Mouse (Mus musculus): ENCODE measurements around the gene Gpr160. TPM values are rescaled to one million over a fixed set of nuclear protein-coding genes. Genes with fewer than 3 reads are reported as not detected.

Gene Gpr160
- total and polyA plus RNA-seq, 3 experiments = 0.17 TPM; not detected in 2

GRCm38 (mm10) chr3:30864640-30865039, 8.9 kb downstream of the Gpr160 start:
- Histone ChIP-seq H3K9ac (ENCODE audit: control insufficient read depth, low read depth, low read length, poor library complexity, severe bottlenecking) (no peak overlapping the region), H3K4me1 (ENCODE audit: control insufficient read depth in 1 of 2, insufficient read depth in 2 of 2, low read length in 2 of 2) (0 out of 4 replicates have a peak, but pooled peaks cover 0 to 5% of the 10 kb centered on the region in 2 experiments), H3K27ac (ENCODE audit: control insufficient read depth, low read depth, low read length) (no peak overlapping the region), H3K36me3 (ENCODE audit: control insufficient read depth in 1 of 2, insufficient read depth in 2 of 2, low read length in 2 of 2) (no peaks in the 10 kb centered on the region), H3K4me3 (ENCODE audit: control insufficient read depth in 1 of 2, insufficient read depth in 1 of 2, low read depth in 2 of 2, low read length in 2 of 2) (no peak overlapping the region), H3K9me3 (replicated peaks; ENCODE audit: insufficient read depth, low read length) (no peaks in the 10 kb centered on the region), H3K27me3 (ENCODE audit: control insufficient read depth in 1 of 2, insufficient read depth in 2 of 2, low read length in 2 of 2) (no peaks in the 10 kb centered on the region), H3K79me2 (ENCODE audit: control insufficient read depth, insufficient read depth, low read length, poor library complexity) (no peaks in the 10 kb centered on the region)
- peak; percentile 54 for DNase-seq (ENCODE audit: low read depth, low spot score)
- TF ChIP-seq MAFK (IDR thresholded peaks at IDR 0.05; ENCODE audit: borderline replicate concordance, low read depth, low read length) (peak; percentile 46; the same call in 1 of the 2 replicates), MXI1 (IDR thresholded peaks at IDR 0.05; ENCODE audit: low read depth, low read length) (no peak), ZNF384 (IDR thresholded peaks at IDR 0.05; ENCODE audit: low read depth, low read length) (no peak)

- Histone ChIP-seq H3K79me2 (ENCODE audit: control insufficient read depth, insufficient read depth, low read length, poor library complexity) (no peaks in the 10 kb centered on the region), H3K4me1 (ENCODE audit: control insufficient read depth in 1 of 2, insufficient read depth in 2 of 2, low read length in 2 of 2) (no peaks in the 10 kb centered on the region), H3K27me3 (ENCODE audit: control insufficient read depth in 1 of 2, insufficient read depth in 2 of 2, low read length in 2 of 2) (no peaks in the 10 kb centered on the region), H3K27ac (ENCODE audit: control insufficient read depth, low read depth, low read length) (no peak overlapping the region), H3K9ac (ENCODE audit: control insufficient read depth, low read depth, low read length, poor library complexity, severe bottlenecking) (no peak overlapping the region), H3K36me3 (ENCODE audit: control insufficient read depth in 1 of 2, insufficient read depth in 2 of 2, low read length in 2 of 2) (no peaks in the 10 kb centered on the region), H3K4me3 (ENCODE audit: control insufficient read depth in 1 of 2, insufficient read depth in 1 of 2, low read depth in 2 of 2, low read length in 2 of 2) (no peak overlapping the region), H3K9me3 (replicated peaks; ENCODE audit: insufficient read depth, low read length) (no peaks in the 10 kb centered on the region)
- DNase-seq (ENCODE audit: low read depth, low spot score) = no peak
- TF ChIP-seq RAD21 (IDR thresholded peaks at IDR 0.05; ENCODE audit: low read depth, low read length) = no peak
- TF ChIP-seq CTCF (IDR thresholded peaks at IDR 0.05 in 2 of 3, conservative IDR thresholded peaks at IDR 0.05 in 1 of 3; ENCODE audit: control insufficient read depth in 1 of 3, insufficient read depth in 1 of 3, low read depth in 2 of 3, low read length in 3 of 3, poor library complexity in 1 of 3, severe bottlenecking in 1 of 3) = no peak
- TF ChIP-seq ETS1 (IDR thresholded peaks at IDR 0.05; ENCODE audit: low read depth, low read length) = no peak
- TF ChIP-seq SMC3 (IDR thresholded peaks at IDR 0.05; ENCODE audit: low read depth, low read length) = no peak
- no peak for TF ChIP-seq ELF1 (IDR thresholded peaks at IDR 0.05; ENCODE audit: low read depth, low read length)
- no peak for TF ChIP-seq NRF1 (IDR thresholded peaks at IDR 0.05; ENCODE audit: insufficient read depth, low read depth, low read length, poor library complexity, severe bottlenecking)
Measured at GRCm38 (mm10) chr3:30868176-30868575, 12.4 kb downstream of the Gpr160 start.

DNA sequence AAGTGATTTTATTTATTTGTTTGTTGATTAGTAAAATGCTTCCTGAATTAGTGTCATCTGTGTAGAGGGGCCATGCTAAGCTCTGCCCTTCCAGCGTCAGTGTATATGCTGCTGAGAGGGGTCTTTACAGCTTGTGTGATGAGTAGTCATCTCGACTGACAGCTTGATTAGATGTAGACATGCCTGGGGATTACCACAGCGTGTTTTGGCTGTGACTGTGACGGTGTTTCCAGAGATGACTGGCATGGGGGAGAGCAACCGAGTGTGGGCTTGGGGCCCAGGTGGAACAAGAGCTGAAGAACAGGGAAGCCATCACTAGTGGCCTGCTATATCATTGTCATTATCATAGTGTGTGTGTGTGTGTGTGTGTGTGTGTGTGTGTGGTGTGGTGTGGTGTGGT, 12.9 kb downstream of the Gpr160 start:
- Histone ChIP-seq H3K27ac (ENCODE audit: control insufficient read depth, low read depth, low read length) (no peak overlapping the region), H3K9me3 (replicated peaks; ENCODE audit: insufficient read depth, low read length) (no peaks in the 10 kb centered on the region), H3K36me3 (ENCODE audit: control insufficient read depth in 1 of 2, insufficient read depth in 2 of 2, low read length in 2 of 2) (no peaks in the 10 kb centered on the region), H3K4me1 (ENCODE audit: control insufficient read depth in 1 of 2, insufficient read depth in 2 of 2, low read length in 2 of 2) (no peaks in the 10 kb centered on the region), H3K27me3 (ENCODE audit: control insufficient read depth in 1 of 2, insufficient read depth in 2 of 2, low read length in 2 of 2) (no peaks in the 10 kb centered on the region), H3K79me2 (ENCODE audit: control insufficient read depth, insufficient read depth, low read length, poor library complexity) (no peaks in the 10 kb centered on the region), H3K4me3 (ENCODE audit: control insufficient read depth in 1 of 2, insufficient read depth in 1 of 2, low read depth in 2 of 2, low read length in 2 of 2) (no peak overlapping the region), H3K9ac (ENCODE audit: control insufficient read depth, low read depth, low read length, poor library complexity, severe bottlenecking) (no peak overlapping the region)
- TF ChIP-seq ZNF384 (IDR thresholded peaks at IDR 0.05; ENCODE audit: low read depth, low read length) = no peak
- TF ChIP-seq RCOR1 (IDR thresholded peaks at IDR 0.05; ENCODE audit: low read depth, low read length) = no peak
- no peak for TF ChIP-seq MYB (IDR thresholded peaks at IDR 0.05; ENCODE audit: low read depth, low read length)
- no peak for TF ChIP-seq CHD2 (IDR thresholded peaks at IDR 0.05; ENCODE audit: low read length)
- TF ChIP-seq HCFC1 (IDR thresholded peaks at IDR 0.05; ENCODE audit: low read depth, low read length) = no peak
- no peak for TF ChIP-seq MXI1 (IDR thresholded peaks at IDR 0.05; ENCODE audit: low read depth, low read length)
- TF ChIP-seq SMC3 (IDR thresholded peaks at IDR 0.05; ENCODE audit: low read depth, low read length) = no peak
- no peak for TF ChIP-seq ELF1 (IDR thresholded peaks at IDR 0.05; ENCODE audit: low read depth, low read length)
- no peak for TF ChIP-seq USF1 (IDR thresholded peaks at IDR 0.05; ENCODE audit: low read depth, low read length)
- TF ChIP-seq ETS1 (IDR thresholded peaks at IDR 0.05; ENCODE audit: low read depth, low read length) = no peak
- TF ChIP-seq ZKSCAN1 (IDR thresholded peaks at IDR 0.05; ENCODE audit: low read depth, low read length) = no peak
- TF ChIP-seq KAT2A (conservative IDR thresholded peaks at IDR 0.05; ENCODE audit: low read depth, low read length) = no peak
- TF ChIP-seq GATA1 (IDR thresholded peaks at IDR 0.05; ENCODE audit: low read depth, low read length) = no peak
- no peak for TF ChIP-seq JUND (IDR thresholded peaks at IDR 0.05; ENCODE audit: low read depth, low read length)
- no peak for TF ChIP-seq NRF1 (IDR thresholded peaks at IDR 0.05; ENCODE audit: insufficient read depth, low read depth, low read length, poor library complexity, severe bottlenecking)
- no peak for TF ChIP-seq MAFK (IDR thresholded peaks at IDR 0.05; ENCODE audit: borderline replicate concordance, low read depth, low read length)
- no peak for TF ChIP-seq TAL1 (IDR thresholded peaks at IDR 0.05; ENCODE audit: low read length)
- DNase-seq (ENCODE audit: low read depth, low spot score) = no peak
